Mouse (Mus musculus): Measurements from ENCODE around the gene Nhp2.
"Not testable (repeated sequence)": the region's sequence is repeated elsewhere in the genome, so short reads cannot be mapped to it uniquely, and the experiment has no call there.

Nhp2 gene

DNA sequence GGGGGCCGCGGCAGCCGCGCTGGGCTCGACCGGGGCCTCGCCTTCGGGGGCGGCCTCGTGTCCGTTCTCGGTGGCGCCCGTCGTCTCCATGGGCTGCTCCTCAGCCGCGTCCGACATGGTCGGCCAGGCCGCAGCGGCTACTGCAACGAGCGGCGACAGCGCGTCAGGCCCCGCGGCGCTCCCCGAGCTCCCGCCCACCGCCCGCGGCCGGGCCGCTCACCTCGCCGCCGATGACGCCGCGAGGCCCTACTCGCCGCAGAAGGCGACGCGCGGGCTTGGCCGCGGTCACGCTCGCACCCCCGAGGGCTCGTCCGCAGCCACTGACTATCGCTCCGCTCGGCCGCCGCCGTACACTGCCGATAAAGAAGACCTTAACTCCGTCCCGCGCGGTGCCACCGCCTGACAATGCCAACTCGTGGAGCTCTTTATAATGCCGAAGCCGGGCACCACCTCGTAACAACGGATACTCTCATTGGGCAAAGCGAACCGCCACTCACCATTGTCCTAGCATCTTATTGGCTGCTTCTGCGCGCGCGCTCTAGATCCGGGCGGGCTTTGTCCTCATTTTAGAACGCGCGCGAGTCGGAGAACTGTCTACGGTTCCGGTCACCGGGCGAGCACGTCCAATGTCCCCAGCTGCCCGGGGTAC, 13.0 kb upstream of the Nhp2 start, which contains the start of gene Hnrnpab:
Gene Hnrnpab, minus strand, starts transcription at position 401 of the 649 bp plus-strand sequence.
- peak; percentile 97 to 98 for DNase-seq (ENCODE audit: low spot score in 2 of 2)

- no peak for DNase-seq (ENCODE audit: low spot score in 2 of 2)
These were observed 12.3 kb upstream of the Nhp2 start for GRCm38 (mm10) chr11:51607096-51607738.

- no peak for DNase-seq (ENCODE audit: low spot score in 2 of 2)
These were observed 10.1 kb upstream of the Nhp2 start for GRCm38 (mm10) chr11:51609266-51609909.

DNA sequence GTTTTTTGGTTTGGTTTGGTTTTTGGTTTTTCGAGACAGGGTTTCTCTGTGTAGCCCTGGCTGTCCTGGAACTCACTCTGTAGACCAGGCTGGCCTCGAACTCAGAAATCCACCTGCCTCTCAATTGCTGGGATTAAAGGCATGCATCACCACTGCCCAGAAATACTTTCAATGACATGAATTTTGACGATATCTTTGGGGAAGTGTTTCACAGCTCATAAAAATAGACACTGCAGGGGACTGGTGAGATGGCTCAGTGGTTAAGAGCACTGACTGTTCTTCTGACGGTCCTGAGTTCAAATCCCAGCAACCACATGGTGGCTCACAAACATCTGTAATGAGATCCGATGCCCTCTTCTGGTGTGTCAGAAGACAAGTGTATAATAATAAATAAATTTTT, 9.6 kb upstream of the Nhp2 start:
- not testable (repeated sequence) for DNase-seq (ENCODE audit: low spot score in 2 of 2)

DNA sequence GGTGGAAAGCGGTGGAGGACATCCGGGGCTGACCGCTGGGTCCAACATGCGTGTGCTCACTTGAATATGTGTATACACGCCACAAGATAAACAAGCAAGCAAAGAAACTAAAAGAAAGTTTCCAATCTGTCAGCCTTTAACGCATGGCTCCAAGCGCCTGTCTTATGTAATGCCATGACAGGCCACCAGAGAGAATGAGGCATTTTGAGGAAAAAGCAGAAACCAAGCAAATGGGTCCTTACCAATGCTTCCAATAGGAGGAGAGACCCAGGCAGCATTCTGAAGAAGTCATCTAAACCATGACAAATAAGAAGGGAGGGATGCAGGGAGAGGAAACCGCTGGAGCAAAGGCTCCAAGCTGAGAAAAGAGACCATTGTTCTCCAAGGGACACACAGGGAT, 5.3 kb upstream of the Nhp2 start:
- DNase-seq (ENCODE audit: low spot score in 2 of 2) = no peak

GRCm38 (mm10) chr11:51615129-51615528, 4.4 kb upstream of the Nhp2 start:
- no peak for DNase-seq (ENCODE audit: low spot score in 2 of 2)

- DNase-seq (ENCODE audit: low spot score in 2 of 2) = no peak
These were observed 3.9 kb upstream of the Nhp2 start for GRCm38 (mm10) chr11:51615601-51616000.

DNA sequence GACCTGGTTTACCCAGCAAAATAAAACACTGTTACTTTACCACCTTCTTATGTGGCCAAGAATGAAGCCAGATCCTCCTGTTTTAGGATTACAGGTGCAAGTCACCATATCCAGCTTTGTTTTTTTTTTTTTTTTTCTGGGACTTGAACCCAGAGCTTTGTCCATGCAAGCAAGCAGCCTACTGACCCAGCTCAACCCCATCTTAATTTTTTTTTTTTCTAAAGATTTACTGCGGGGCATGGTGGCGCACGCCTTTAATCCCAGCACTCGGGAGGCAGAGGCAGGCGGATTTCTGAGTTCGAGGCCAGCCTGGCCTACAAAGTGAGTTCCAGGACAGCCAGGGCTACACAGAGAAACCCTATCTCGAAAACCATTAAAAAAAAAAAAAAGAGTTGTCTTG, 3.4 kb upstream of the Nhp2 start:
- DNase-seq (ENCODE audit: low spot score in 2 of 2) = not testable (repeated sequence)

DNA sequence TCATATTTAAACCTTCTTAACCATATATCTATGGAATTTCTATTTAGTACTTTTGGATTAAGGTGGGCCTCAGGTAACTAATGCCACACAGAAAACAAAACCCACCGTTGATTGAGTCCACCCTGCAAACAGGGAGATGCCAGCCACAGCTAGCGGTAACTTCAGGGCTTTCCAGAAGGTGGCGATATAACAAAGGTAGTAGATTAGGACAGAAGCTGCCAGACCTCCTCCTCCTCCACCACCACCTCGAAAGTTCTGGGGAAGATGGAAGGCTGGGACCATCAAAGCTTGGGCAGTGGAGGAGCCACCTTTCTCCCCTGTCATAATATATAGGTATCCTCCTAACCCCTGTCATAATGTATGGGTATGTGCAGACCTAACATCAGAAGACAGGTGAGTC, 1.8 kb upstream of the Nhp2 start:
- DNase-seq (ENCODE audit: low spot score in 2 of 2) = peak in 1 of 2 experiments; percentile 59

- DNase-seq (ENCODE audit: low spot score in 2 of 2) = no peak
These were observed 584 bp upstream of the Nhp2 start for GRCm38 (mm10) chr11:51618894-51619408.

DNA sequence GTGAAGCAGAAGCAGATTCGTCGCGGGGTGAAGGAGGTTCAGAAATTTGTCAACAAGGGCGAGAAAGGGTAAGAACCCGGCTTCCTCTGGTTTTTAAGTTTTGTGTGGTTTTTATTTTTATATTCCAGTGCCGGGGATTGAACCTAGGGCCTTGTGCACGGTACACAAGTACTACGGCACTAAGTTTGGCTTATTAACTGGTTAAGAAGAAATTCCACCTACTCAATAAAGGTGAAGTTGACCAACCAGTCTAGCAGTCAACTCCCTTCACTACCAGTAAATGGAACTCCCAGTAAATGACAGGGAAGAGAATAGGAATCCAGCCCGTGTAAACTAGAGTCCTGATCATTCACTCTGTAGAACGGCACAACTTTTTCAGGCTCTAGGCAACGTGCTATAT, 549 bp downstream of the Nhp2 start:
- DNase-seq (ENCODE audit: low spot score in 2 of 2) = no peak

GRCm38 (mm10) chr11:51621776-51622175, 2.2 kb downstream of the Nhp2 start:
- DNase-seq (ENCODE audit: low spot score in 2 of 2) = no peak

DNA sequence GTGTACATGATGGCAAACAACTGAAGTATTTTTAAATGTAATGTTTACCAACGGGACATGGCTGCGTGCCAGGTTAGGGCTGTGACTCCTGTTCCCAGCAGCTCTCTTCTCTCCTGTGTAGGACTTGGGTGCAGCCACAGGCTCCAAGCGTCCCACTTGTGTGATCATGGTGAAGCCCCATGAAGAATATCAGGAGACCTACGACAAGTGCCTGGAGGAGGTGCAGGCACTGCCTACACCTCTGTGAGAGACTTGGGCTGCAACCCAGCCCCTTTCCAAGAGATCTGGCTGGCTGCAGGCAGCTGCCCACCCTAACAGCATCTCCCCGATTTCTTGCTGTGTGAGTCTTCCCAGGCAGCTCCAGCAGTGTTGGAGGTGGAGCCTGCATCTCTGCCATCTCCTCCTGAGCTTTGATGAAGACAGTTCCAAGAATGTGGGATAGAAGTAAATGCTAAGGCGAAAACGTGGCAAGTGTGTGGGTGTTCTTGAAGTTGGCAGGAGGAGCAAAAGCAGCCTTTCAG, 3.5 kb downstream of the Nhp2 start:
- DNase-seq (ENCODE audit: low spot score in 2 of 2) = peak; percentile 46 to 63

GRCm38 (mm10) chr11:51625187-51625820, 5.8 kb downstream of the Nhp2 start:
- no peak for DNase-seq (ENCODE audit: low spot score in 2 of 2)

DNA sequence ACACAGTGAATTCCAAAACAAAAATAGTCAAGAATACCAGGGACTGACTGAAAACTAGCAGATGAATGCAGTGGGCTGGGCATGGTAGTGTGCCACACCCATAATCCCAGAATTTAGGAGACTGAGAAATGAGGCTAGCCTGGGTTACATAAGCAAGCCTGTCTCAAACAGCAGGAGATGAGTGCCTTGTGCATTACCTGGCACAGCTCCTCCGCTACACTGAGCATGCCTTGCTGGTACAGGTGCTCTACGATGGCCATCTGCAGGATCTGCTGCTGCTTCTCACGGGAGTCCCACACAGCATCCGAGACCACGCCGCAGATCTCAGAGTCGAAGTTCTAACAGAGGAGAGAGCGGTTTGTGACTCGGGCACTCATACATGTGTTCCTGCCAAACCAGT, 7.9 kb downstream of the Nhp2 start:
- DNase-seq (ENCODE audit: low spot score in 2 of 2) = no peak

- no peak for DNase-seq (ENCODE audit: low spot score in 2 of 2)
These were observed 8.4 kb downstream of the Nhp2 start for GRCm38 (mm10) chr11:51627907-51628306.

DNA sequence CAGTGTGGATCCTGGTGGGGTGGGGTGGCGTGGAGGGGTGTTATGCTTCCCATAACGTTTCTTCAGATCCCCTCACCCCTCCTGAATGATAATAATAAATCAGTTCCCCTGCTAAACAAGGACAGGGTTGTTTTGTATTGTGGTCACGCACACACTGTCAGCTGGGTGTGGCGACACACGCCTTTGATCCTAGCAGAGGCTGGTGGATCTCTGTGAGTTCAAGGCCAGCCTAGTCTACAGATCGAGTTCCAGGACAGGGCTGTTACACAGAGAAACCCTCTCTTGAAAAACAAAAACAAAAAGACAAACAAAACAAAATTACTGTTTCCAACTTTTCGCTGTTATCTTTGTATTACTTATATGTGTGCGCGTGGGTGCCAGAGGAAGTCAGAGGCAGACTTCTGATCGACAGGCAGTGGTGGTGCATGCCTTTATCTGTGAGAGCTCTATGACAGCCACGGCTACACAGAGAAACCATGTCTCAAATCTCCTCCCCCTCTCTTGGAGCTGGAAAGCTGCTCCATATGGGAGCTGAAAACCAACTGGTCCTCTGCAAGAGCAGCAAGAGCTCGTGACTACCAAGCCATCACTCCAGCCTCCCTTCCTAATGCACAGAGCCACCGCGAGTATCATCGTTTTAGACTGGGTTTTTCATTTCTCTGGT, 10.2 kb downstream of the Nhp2 start:
- DNase-seq (ENCODE audit: low spot score in 2 of 2) = no peak

- DNase-seq (ENCODE audit: low spot score in 2 of 2) = no peak
These were observed 12.7 kb downstream of the Nhp2 start for GRCm38 (mm10) chr11:51632130-51632753.

DNA sequence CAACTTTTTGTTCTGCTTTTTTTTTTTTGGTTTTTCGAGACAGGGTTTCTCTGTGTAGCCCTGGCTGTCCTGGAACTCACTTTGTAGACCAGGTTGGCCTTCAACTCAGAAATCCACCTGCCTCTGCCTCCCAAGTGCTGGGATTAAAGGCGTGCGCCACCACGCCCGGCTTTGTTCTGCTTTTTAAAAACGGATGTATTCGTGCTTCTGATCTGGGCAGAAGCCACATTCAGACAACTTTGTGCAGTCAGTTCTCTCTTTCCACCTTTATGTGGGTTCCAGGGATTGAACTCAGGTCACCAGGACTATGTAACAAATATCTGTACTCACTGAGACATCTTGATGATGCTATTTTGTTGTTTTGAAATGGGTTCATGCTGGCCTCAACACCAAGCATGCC, 13.7 kb downstream of the Nhp2 start:
- DNase-seq (ENCODE audit: low spot score in 2 of 2) = not testable (repeated sequence)

- no peak for DNase-seq (ENCODE audit: low spot score in 2 of 2)
These were observed 14.2 kb downstream of the Nhp2 start for GRCm38 (mm10) chr11:51633721-51634120.

GRCm38 (mm10) chr11:51635127-51635524, 15.6 kb downstream of the Nhp2 start:
- no peak for DNase-seq (ENCODE audit: low spot score in 2 of 2)

All from frontal cortex, postnatal 25 days (tissue).